Mouse (Mus musculus): ENCODE measurements around the gene Flvcr2.

- TF ChIP-seq MAX (IDR thresholded peaks at IDR 0.05) (no peak), CTCF (IDR thresholded peaks at IDR 0.05; ENCODE audit: control insufficient read depth, insufficient read depth, insufficient read length) (no peak), CEBPB (IDR thresholded peaks at IDR 0.05; ENCODE audit: low read depth) (no peak), USF1 (IDR thresholded peaks at IDR 0.05; ENCODE audit: low read depth) (no peak), MYOD1 (IDR thresholded peaks at IDR 0.05; ENCODE audit: control insufficient read depth, insufficient read length, low read depth) (no peak), MYOG (IDR thresholded peaks at IDR 0.05; ENCODE audit: control insufficient read depth, extremely low read depth, insufficient read length) (no peak), FOSL1 (IDR thresholded peaks at IDR 0.05; ENCODE audit: insufficient read depth, low read length, poor library complexity, severe bottlenecking) (no peak)
These were observed 1.0 kb downstream of the Flvcr2 start for GRCm38 (mm10) chr12:85747343-85747742.
